Mouse (Mus musculus) adrenal gland, adult 2 months (tissue): ENCODE data around the gene 4930433I11Rik. TPM values are rescaled to one million over a fixed set of nuclear protein-coding genes. Genes with fewer than 3 reads are reported as not detected.
"Not testable (repeated sequence)": the region's sequence is repeated elsewhere in the genome, so short reads cannot be mapped to it uniquely, and the experiment has no call there.

Source experiments
- DNase-seq: peaks from one replicate; pipeline ENCODE4 v3.0.0; 2021
- long read RNA-seq: library from polyadenylated mRNA; stranded (forward); transcript quantifications from one replicate; pipeline ENCODE4 v2.0.0, GENCODE M21; 2021
- polyA plus RNA-seq: library from polyadenylated mRNA; depleted of rRNA; stranded (reverse); fragments of >200 nt; gene quantifications from 2 replicates; pipeline ENCODE4 v1.2.3, GENCODE M21; 2012; rRNA removed
- total RNA-seq, 2 experiments: library from RNA; stranded (reverse); gene quantifications; 2 replicates each; pipeline ENCODE4 v1.2.3; 2021

Gene 4930433I11Rik
- total RNA-seq: not detected
- not detected in 2 replicates for polyA plus RNA-seq
- long read RNA-seq: 0 reads

DNA sequence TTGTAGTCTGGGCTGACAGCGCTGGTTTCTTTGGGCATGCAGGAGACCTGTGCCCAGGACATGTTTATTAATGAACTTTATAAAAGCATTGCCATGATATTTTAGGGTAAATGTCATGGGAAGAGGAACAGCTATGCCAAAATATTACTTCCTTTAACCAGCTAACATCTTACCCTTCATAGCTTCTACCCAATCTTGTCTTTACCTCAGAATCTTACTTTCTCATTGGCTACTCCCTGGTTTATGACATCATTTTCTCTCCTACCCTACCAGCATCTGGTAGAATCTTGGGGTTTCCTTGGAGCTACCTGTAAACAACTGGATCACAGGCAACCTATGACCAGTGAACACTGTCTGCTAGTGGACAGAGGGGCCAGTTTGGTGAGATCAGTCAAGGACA lies at the start of gene 4930433I11Rik:
Gene 4930433I11Rik, plus strand, starts transcription at position 301 of the 400 bp plus-strand sequence.
- DNase-seq: no peak

GRCm38 (mm10) chr7:40939371-40939770 lies 48.0 kb upstream of the 4930433I11Rik start:
- no peak for DNase-seq

- DNase-seq: no peak
Observed at GRCm38 (mm10) chr7:40942233-40942935, 45.0 kb upstream of the 4930433I11Rik start.

- DNase-seq: not testable (repeated sequence)
Observed at GRCm38 (mm10) chr7:41032419-41032818, 45.1 kb downstream of the 4930433I11Rik start, which contains the start of gene Gm4884. Gene Gm4884, plus strand, starts transcription at chr7:41032719.

- DNase-seq: not testable (repeated sequence)
Observed at GRCm38 (mm10) chr7:41044058-41044457, 56.7 kb downstream of the 4930433I11Rik start.

Other genes starting within 250 kb of the 4930433I11Rik start
- 1 to 10 TPM in 1 of 2 experiments, under 1 TPM in 1; 0.35 to 1.9 TPM for gene Vstm2b, start 89.2 kb upstream of the 4930433I11Rik start, total RNA-seq
- gene Vstm2b, start 89.2 kb upstream of the 4930433I11Rik start, polyA plus RNA-seq: 1.7 and 2.6 TPM in 2 replicates
- not detected for gene Gm4884, start 45.2 kb downstream of the 4930433I11Rik start, total RNA-seq
- not detected in 2 replicates for gene Gm4884, start 45.2 kb downstream of the 4930433I11Rik start, polyA plus RNA-seq
- not detected for gene Gm5592, start 166.3 kb downstream of the 4930433I11Rik start, total RNA-seq
- not detected in 2 replicates for gene Gm5592, start 166.3 kb downstream of the 4930433I11Rik start, polyA plus RNA-seq